Mouse (Mus musculus) pancreas, adult 10 weeks (tissue): ENCODE data around the gene Gpr83. TPM values are rescaled to one million over a fixed set of nuclear protein-coding genes. Genes with fewer than 3 reads are reported as not detected.

Source experiments
- polyA plus RNA-seq: library from polyadenylated mRNA; stranded (reverse); fragments of 350-450 nt; fragmentation: Illumina TruSeq; extraction: RNeasy Lipid Tissue Mini Kit (QIAGEN cat#74804); gene quantifications from one replicate; pipeline ENCODE4 v1.2.3, GENCODE M21; 2015; ENCODE audit warnings: low read depth, low replicate concordance; ENCODE audit not compliant: insufficient read depth

Gene Gpr83
- not detected for polyA plus RNA-seq

GRCm38 (mm10) chr9:14859868-14860639 lies at the start of gene Gpr83:
Gene Gpr83, plus strand, starts transcription at chr9:14860210.

DNA sequence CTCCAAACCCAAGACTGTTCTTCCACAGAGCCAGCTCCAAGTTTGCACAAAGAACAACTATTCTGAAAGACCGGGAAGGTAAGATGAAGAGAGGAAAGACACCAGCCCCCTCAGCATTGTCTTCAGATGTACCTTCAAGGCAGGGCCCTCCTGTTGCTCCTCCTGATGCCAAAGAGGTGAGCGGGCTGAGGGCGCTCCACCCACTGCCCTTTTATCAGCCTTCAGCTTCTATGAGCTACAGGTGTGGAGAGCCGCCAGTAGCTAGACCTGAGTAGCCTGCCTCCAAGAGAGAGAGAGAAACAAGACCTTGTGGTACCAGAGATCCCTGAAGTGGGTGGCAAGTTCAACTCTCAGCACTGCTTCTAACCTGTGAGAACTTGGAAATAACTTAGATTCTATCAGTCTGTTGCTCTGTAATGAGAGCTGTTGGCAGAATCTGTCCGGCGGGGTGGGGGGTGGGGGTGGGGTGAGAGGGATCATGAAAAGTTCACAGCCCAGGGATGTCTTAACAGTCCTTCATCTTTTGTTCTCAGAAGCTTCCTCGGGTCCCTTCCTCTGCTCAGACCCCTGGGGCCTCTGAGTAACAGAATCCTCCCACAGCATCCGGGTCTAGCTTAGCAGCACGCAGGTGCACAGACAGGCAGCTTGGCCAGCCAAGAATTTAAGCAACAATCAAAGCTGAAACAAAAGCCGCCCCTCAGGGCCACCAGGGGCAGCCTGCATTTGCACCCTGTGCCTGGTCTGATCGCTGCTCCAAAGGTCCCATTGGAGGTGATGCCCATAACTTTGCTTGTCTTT lies 43.8 kb downstream of the Gpr83 start, which contains the start of gene Izumo1r:
Izumo1r (minus strand) TSS at position 369 of the 798 bp plus-strand sequence.

Other genes starting within 250 kb of the Gpr83 start
- gene Amotl1, start 215.2 kb upstream of the Gpr83 start, polyA plus RNA-seq: 10.3 TPM
- not detected for gene Piwil4, start 119.5 kb upstream of the Gpr83 start, polyA plus RNA-seq
- gene Fut4, start 107.8 kb upstream of the Gpr83 start, polyA plus RNA-seq: 0.78 TPM
- not detected for gene 1700012B09Rik, start 89.2 kb upstream of the Gpr83 start, polyA plus RNA-seq
- 3.4 TPM for gene Mre11a, start 75.6 kb upstream of the Gpr83 start, polyA plus RNA-seq
- 3.8 TPM for gene Ankrd49, start 75.4 kb upstream of the Gpr83 start, polyA plus RNA-seq
- gene Izumo1r, start 43.7 kb downstream of the Gpr83 start, polyA plus RNA-seq: not detected
- gene Panx1, start 185.3 kb downstream of the Gpr83 start, polyA plus RNA-seq: 1.8 TPM